Mouse (Mus musculus): ENCODE measurements around the gene C1qtnf12. TPM values are rescaled to one million over a fixed set of nuclear protein-coding genes. Genes with fewer than 3 reads are reported as not detected.

The C1qtnf12 gene
- polyA plus RNA-seq (2014; fragmentation: Illumina TruSeq; extraction: RNeasy Lipid Tissue Mini Kit (QIAGEN cat#74804); ENCODE audit: low read depth, low replicate concordance): 3.3 TPM

DNA sequence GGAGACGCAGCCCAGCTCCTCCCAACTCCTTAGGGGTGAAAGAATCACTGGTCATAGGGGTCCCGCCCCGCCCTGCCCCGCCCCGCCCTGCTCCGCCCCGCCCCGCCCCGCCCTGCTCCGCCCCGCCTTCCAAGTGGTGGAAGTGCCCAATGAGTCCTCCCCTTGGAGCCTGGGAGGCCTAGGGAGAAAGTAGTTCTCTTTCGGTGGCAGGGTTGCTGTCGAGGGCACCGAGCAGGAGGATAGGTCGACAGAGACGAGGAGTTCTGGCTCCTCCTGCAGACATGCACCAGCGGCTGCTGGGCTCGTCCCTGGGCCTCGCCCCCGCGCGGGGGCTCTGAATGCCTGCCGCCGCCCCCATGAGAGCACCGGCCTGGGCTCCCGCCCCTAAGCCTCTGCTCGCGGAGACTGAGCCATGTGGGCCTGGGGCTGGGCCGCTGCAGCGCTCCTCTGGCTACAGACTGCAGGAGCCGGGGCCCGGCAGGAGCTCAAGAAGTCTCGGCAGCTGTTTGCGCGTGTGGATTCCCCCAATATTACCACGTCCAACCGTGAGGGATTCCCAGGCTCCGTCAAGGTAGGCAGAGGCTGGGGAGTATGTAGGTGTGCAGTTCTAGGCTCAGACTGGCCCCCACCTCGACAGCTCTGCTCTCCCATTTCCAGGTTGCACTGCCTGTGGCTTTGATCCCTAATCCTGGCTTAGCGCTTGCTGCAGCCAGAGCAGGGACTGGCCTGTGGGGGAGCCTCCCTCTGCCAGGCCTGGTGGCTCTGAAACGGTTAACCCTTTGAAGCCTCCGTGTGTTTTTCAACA lies at the start of gene C1qtnf12:
Gene C1qtnf12, plus strand, starts transcription at position 152 of the 805 bp plus-strand sequence.

DNA sequence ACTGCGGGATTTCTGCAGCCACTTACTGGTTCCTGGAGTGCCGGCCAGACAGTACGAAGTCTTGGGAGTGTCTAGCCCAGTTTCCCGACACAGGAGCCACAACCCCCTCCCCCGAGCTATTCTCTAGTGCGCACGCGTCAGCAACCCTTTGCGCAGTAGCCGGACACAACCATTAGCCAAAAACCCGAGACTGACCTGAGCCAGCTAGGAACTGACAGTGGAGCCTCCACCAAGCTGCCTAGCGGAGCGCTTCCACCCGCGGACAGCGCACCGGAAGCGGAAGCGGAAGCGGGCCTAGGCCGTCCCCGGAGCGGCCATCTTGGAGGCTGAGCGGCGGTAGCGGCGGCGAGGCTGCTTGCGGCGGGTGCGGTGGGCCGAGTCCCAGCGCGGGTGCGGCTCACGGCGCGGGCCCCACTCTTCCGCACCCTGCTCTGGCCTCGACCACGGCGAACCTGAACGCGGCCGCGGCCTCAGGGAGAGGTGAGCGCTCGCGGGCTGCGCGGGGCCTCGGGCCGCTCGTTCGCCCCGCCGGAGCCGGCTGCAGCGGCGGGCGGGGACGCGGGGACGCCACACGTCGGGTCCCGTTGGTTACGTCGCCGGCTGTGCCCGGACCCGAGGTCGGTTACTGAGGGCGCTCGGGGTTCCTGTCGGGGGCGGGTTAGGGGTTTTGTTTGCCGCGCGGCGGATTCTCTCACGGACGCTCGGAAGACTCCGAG lies 18.4 kb upstream of the C1qtnf12 start, which contains the start of gene Ube2j2:
Gene Ube2j2, plus strand, starts transcription at position 298 of the 716 bp plus-strand sequence.

DNA sequence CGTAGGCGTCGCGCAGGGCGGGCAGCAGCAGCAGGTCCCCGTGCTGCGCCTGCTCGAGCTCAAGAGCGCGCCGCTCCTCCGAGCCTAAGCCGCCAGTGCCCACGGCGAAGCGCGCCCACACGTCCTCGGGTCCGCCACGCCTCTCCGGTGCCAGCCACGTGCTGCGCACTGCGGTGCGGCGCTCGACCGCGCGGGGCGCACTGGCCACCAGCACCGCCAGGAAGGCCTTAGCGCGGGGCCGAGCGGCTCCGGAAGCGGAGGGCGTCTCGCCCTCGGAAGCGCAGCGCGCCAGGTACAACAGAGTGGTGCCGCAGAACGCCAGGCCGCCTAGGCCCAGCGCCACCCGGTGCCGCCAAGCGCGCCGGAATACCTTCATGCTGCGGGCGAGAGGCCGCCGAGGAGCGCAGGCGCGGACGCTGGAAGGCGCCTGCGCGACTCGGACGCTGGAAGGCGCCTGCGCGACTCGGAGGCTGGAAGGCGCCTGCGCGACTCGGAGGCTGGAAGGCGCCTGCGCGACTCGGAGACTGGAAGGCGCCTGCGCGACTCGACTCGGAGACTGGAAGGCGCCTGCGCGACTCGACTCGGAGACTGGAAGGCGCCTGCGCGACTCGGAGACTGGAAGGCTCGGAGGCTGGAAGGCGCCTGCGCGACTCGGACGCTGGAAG lies 30.3 kb downstream of the C1qtnf12 start, which contains the start of the genes B3galt6 and Sdf4:
Gene B3galt6, minus strand, starts transcription at position 409 of the 665 bp plus-strand sequence.
Gene Sdf4, plus strand, starts transcription at position 632 of the 665 bp plus-strand sequence.

DNA sequence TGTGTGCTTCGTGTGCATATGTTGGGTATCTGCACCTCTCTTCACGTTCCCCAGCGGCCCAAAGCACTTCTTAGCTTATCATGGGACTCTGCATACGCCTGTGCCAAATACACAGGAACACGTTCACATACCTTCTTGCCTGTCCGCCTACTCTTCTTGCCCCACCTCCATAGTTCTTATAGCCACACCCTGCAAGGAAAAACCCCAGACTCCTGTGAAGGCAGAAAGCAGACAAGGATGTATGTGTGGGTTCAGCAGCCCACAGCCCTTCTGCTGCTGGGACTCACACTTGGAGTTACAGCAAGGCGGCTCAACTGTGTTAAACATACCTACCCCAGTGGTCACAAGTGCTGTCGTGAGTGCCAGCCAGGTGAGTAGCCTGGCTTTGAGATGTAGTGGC lies 51.5 kb downstream of the C1qtnf12 start, which contains the start of gene Tnfrsf4:
Gene Tnfrsf4, plus strand, starts transcription at position 207 of the 400 bp plus-strand sequence.

Other genes with a start within 250 kb of the C1qtnf12 start
- not detected for gene Tmem240, start 227.5 kb upstream of the C1qtnf12 start, polyA plus RNA-seq (2014; fragmentation: Illumina TruSeq; extraction: RNeasy Lipid Tissue Mini Kit (QIAGEN cat#74804); ENCODE audit: low read depth, low replicate concordance)
- gene Atad3a, start 201.2 kb upstream of the C1qtnf12 start, polyA plus RNA-seq (2014; fragmentation: Illumina TruSeq; extraction: RNeasy Lipid Tissue Mini Kit (QIAGEN cat#74804); ENCODE audit: low read depth, low replicate concordance): 5.1 TPM
- 0.63 TPM for gene Vwa1, start 187.6 kb upstream of the C1qtnf12 start, polyA plus RNA-seq (2014; fragmentation: Illumina TruSeq; extraction: RNeasy Lipid Tissue Mini Kit (QIAGEN cat#74804); ENCODE audit: low read depth, low replicate concordance)
- gene Tmem88b, start 176.4 kb upstream of the C1qtnf12 start, polyA plus RNA-seq (2014; fragmentation: Illumina TruSeq; extraction: RNeasy Lipid Tissue Mini Kit (QIAGEN cat#74804); ENCODE audit: low read depth, low replicate concordance): 0.98 TPM
- gene Ankrd65, start 171.9 kb upstream of the C1qtnf12 start, polyA plus RNA-seq (2014; fragmentation: Illumina TruSeq; extraction: RNeasy Lipid Tissue Mini Kit (QIAGEN cat#74804); ENCODE audit: low read depth, low replicate concordance): not detected
- gene Mrpl20, start 159.4 kb upstream of the C1qtnf12 start, polyA plus RNA-seq (2014; fragmentation: Illumina TruSeq; extraction: RNeasy Lipid Tissue Mini Kit (QIAGEN cat#74804); ENCODE audit: low read depth, low replicate concordance): 39.1 TPM
- 177 TPM for gene Ccnl2, start 149.8 kb upstream of the C1qtnf12 start, polyA plus RNA-seq (2014; fragmentation: Illumina TruSeq; extraction: RNeasy Lipid Tissue Mini Kit (QIAGEN cat#74804); ENCODE audit: low read depth, low replicate concordance)
- 4.8 TPM for gene Aurkaip1, start 131.0 kb upstream of the C1qtnf12 start, polyA plus RNA-seq (2014; fragmentation: Illumina TruSeq; extraction: RNeasy Lipid Tissue Mini Kit (QIAGEN cat#74804); ENCODE audit: low read depth, low replicate concordance)
- 52.4 TPM for gene Mxra8, start 122.6 kb upstream of the C1qtnf12 start, polyA plus RNA-seq (2014; fragmentation: Illumina TruSeq; extraction: RNeasy Lipid Tissue Mini Kit (QIAGEN cat#74804); ENCODE audit: low read depth, low replicate concordance)
- 1.5 TPM for gene Dvl1, start 114.9 kb upstream of the C1qtnf12 start, polyA plus RNA-seq (2014; fragmentation: Illumina TruSeq; extraction: RNeasy Lipid Tissue Mini Kit (QIAGEN cat#74804); ENCODE audit: low read depth, low replicate concordance)
- 0.13 TPM for gene Tas1r3, start 99.0 kb upstream of the C1qtnf12 start, polyA plus RNA-seq (2014; fragmentation: Illumina TruSeq; extraction: RNeasy Lipid Tissue Mini Kit (QIAGEN cat#74804); ENCODE audit: low read depth, low replicate concordance)
- gene Cptp, start 92.9 kb upstream of the C1qtnf12 start, polyA plus RNA-seq (2014; fragmentation: Illumina TruSeq; extraction: RNeasy Lipid Tissue Mini Kit (QIAGEN cat#74804); ENCODE audit: low read depth, low replicate concordance): 7.8 TPM
- 2.7 TPM for gene Ints11, start 92.8 kb upstream of the C1qtnf12 start, polyA plus RNA-seq (2014; fragmentation: Illumina TruSeq; extraction: RNeasy Lipid Tissue Mini Kit (QIAGEN cat#74804); ENCODE audit: low read depth, low replicate concordance)
- gene Pusl1, start 70.5 kb upstream of the C1qtnf12 start, polyA plus RNA-seq (2014; fragmentation: Illumina TruSeq; extraction: RNeasy Lipid Tissue Mini Kit (QIAGEN cat#74804); ENCODE audit: low read depth, low replicate concordance): 1.3 TPM
- gene Acap3, start 70.5 kb upstream of the C1qtnf12 start, polyA plus RNA-seq (2014; fragmentation: Illumina TruSeq; extraction: RNeasy Lipid Tissue Mini Kit (QIAGEN cat#74804); ENCODE audit: low read depth, low replicate concordance): 0.47 TPM
- gene Ube2j2, start 18.5 kb upstream of the C1qtnf12 start, polyA plus RNA-seq (2014; fragmentation: Illumina TruSeq; extraction: RNeasy Lipid Tissue Mini Kit (QIAGEN cat#74804); ENCODE audit: low read depth, low replicate concordance): 117 TPM
- gene B3galt6, start 30.3 kb downstream of the C1qtnf12 start, polyA plus RNA-seq (2014; fragmentation: Illumina TruSeq; extraction: RNeasy Lipid Tissue Mini Kit (QIAGEN cat#74804); ENCODE audit: low read depth, low replicate concordance): 6.1 TPM
- gene Sdf4, start 30.6 kb downstream of the C1qtnf12 start, polyA plus RNA-seq (2014; fragmentation: Illumina TruSeq; extraction: RNeasy Lipid Tissue Mini Kit (QIAGEN cat#74804); ENCODE audit: low read depth, low replicate concordance): 145 TPM
- gene Tnfrsf4, start 51.5 kb downstream of the C1qtnf12 start, polyA plus RNA-seq (2014; fragmentation: Illumina TruSeq; extraction: RNeasy Lipid Tissue Mini Kit (QIAGEN cat#74804); ENCODE audit: low read depth, low replicate concordance): not detected
- gene Tnfrsf18, start 63.8 kb downstream of the C1qtnf12 start, polyA plus RNA-seq (2014; fragmentation: Illumina TruSeq; extraction: RNeasy Lipid Tissue Mini Kit (QIAGEN cat#74804); ENCODE audit: low read depth, low replicate concordance): not detected
- gene Ttll10, start 97.1 kb downstream of the C1qtnf12 start, polyA plus RNA-seq (2014; fragmentation: Illumina TruSeq; extraction: RNeasy Lipid Tissue Mini Kit (QIAGEN cat#74804); ENCODE audit: low read depth, low replicate concordance): 2.5 TPM
- 3.6 TPM for gene 9430015G10Rik, start 147.7 kb downstream of the C1qtnf12 start, polyA plus RNA-seq (2014; fragmentation: Illumina TruSeq; extraction: RNeasy Lipid Tissue Mini Kit (QIAGEN cat#74804); ENCODE audit: low read depth, low replicate concordance)
- gene Rnf223, start 168.2 kb downstream of the C1qtnf12 start, polyA plus RNA-seq (2014; fragmentation: Illumina TruSeq; extraction: RNeasy Lipid Tissue Mini Kit (QIAGEN cat#74804); ENCODE audit: low read depth, low replicate concordance): not detected
- 12.3 TPM for gene Agrn, start 235.2 kb downstream of the C1qtnf12 start, polyA plus RNA-seq (2014; fragmentation: Illumina TruSeq; extraction: RNeasy Lipid Tissue Mini Kit (QIAGEN cat#74804); ENCODE audit: low read depth, low replicate concordance)
- not detected for gene Isg15, start 238.5 kb downstream of the C1qtnf12 start, polyA plus RNA-seq (2014; fragmentation: Illumina TruSeq; extraction: RNeasy Lipid Tissue Mini Kit (QIAGEN cat#74804); ENCODE audit: low read depth, low replicate concordance)
- 0.32 TPM for gene AW011738, start 241.0 kb downstream of the C1qtnf12 start, polyA plus RNA-seq (2014; fragmentation: Illumina TruSeq; extraction: RNeasy Lipid Tissue Mini Kit (QIAGEN cat#74804); ENCODE audit: low read depth, low replicate concordance)